Mouse (Mus musculus) kidney, postnatal 25 days (tissue): ENCODE results near the gene BC052040.

Experiments used
- DNase-seq, 2 experiments: peaks; one replicate each; pipeline ENCODE4 v3.0.0; 2021; ENCODE audit warnings: mixed read lengths in 2 of 2

The BC052040 gene

DNA sequence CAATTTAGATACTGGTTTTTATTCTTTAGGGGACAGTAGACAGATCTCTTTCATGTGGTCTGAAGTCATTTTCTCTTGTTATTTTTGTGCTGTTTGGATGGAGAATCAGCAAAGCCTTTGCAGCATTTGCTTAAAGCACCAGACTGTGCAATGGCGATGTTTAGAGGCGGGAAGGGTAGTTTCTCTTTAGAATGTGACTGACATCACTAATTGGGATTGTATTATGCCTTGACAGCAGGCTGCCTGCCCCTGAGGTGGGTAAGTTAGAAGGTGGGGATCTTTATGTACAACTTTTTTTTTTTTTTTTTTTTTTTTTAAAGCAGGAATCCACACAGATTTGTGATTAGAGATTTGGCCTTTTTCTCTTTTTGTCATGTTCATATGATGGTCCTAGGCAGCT lies 20.6 kb downstream of the BC052040 start:
- no peak for DNase-seq

DNA sequence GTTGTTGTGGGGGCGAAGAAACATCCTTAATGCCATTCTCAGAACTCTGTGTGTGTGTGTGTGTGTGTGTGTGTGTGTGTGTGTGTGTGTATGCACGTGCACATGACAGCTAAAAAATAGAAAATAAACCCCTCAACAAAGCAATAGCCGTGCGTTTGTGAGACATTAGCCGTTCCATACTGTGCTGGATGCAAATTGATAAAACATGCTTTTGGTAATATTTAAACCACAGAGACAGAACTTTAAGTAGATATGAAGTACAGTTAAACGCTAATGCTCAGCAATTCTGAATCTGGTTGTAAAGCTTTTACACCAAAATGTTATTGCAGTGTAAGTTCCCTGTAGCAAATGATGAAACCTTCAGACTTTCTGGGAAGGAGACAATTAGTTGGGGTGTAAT lies 22.6 kb downstream of the BC052040 start:
- no peak for DNase-seq

DNA sequence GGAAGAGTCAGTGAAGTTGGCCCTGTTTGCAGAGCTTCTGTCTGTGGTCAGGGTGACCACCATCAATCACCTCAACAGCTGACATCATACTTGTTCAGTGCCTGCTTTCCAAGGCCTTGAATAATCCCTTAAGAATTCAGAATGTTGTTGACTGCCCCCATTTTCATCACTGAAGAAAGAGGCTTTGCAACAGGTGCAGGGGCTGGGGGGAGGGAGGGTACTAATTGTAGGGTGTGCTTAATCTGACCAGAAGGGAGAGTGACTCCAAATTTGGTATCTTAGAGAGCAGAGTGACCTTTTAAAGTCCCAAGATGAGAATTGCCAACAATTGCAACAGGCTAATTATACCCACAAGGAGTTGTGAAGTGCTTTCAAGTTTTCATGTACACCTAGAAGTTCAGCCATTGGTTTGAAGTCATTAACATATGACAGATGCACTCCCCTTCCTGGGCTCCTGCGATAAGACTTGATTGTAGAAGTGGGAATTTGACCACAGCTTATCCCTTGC lies 24.4 kb downstream of the BC052040 start:
- no peak for DNase-seq

DNA sequence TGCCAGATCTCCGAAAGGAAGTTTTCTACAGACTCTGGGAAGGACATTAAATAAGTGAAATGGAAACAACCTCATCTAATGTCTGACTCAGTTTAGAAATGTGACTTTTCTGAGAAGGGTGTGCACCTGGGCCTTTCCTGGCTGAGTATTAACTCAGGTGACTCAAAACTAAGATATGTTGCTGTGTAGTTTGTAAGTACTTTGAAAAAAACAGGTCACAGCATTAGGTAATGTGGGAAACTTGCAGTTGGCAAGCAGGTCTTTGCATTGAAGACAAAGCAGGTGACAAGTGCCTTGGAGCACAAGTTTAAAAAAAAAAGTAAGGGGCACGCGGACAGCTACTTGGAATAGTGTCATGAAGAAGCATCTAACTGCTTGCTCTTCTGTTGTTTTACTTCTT lies 27.5 kb downstream of the BC052040 start:
- DNase-seq: no peak

DNA sequence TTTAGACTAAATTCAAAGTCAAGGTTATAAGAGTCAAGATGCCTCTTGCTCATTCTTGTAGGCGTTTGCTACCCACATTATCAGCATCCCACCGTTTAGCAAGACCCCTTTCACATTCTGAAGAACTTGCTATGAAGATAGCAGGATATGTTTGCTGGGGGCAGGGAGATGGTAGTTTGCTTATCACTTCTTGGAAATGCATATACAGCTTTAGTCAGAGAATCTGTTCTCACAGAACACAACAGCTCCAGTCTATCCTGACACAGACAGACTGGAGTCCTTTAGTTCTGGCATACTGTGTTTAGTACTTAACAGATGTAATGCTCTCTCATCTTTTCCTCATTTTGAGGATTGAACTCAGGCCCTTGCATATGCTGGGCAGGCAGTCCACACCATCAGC lies 28.6 kb downstream of the BC052040 start:
- DNase-seq: no peak

DNA sequence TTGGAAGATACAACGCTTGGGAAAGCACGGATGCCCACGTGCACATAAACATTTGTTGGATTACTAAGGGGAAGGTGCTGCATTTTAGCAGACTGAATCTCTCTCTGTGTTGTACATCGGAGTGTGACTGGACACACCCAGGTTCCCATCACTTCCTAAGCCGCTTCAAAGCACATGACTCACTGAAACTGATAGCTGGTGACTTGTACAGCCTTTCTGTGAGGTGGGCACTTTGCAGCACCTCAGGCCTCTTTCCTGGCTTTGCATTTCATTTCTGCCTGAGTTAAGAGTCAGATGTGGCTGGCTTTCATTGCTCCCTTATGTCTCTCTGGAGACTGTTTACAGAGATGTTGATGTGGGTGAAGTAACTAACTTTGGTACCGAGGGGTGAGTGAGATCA lies 29.0 kb downstream of the BC052040 start:
- DNase-seq: no peak

DNA sequence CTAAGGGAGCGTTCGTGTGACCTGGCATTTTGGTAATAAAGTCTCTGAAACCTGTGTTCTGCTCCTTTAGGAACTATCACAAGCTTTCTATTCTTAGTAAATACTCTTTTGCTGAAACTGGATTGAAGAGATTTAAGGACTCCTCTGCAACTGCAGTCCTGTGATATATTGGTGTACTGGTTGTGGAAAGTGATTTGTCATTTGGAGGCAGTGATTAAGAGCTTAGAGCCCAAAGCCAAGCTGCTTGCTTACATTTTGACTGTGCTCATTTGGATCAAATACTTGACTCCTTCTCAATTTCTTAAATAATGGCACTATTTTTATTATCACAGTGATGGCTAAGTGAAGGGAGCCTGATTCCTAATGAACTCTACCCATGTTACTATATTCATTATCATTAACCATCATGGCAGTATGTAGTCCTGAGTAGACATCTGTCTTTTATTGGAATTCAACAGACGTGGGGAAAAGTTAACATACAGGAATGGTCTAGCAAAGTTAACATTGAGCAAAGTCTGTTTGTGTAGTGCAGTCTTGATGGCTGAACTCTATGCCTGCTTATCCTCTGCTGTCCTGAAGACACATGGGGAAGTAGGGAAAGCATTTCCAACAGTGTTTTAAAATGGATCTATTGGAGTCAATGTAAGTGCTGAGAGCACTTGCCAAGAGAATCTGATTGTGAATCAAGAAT lies 32.5 kb downstream of the BC052040 start:
- DNase-seq: no peak

DNA sequence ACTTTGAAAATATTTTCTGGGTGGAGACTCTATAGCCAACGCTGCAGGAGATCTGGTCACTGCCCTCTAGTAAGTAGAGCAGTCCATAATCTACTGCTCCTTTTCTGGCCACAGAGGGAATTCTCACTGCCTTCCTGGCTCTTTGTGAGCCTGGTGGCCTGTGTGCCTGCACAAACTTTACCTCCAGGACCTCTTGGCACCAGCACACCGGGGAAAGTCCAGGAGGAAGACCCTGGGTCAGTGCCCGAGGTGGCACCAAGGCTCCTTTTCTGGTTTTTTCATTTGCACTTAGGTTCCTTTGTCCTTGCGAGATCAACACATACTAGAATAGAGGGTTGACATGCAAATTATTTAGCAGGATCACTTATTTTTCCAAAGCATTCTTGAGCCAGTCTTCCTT lies 47.0 kb downstream of the BC052040 start:
- peak; percentile 4 to 47 for DNase-seq

DNA sequence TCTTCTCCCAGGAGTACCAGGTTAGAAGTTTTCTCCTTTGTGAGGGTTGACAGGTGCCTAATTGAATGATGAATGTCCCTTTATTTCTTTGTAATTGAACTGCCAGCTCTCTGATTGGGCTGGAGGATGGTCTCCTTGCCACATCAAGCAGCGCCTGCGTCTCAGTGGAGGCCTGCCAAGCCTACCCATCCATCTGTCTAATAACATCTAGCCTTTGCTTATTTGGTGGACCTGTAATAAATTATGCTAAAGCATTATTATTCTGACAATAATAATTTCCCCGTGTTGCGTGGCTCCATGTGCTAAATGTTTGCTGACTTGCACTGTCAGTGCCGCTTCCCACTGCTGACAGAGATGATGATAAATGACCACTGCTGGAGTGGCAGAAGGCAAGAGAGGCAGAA lies 49.5 kb downstream of the BC052040 start:
- no peak for DNase-seq

DNA sequence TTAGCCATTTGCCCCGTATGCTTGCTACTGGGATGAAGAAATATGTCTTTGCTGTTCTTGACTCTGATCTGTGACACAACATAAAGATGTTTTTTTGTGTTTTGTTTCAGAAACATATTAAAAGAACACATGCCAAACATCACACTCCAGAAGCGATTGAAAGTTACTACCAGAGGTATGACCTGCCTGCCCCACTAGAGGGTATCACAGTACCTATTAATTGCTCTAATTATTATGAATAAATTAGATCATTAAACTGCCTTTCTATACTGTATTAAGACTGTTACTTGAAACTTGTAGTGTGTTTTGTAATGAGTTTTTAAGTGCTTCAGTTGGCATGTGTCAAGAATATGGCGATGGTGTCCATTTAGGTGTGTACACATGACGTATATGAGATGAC lies 50.3 kb downstream of the BC052040 start:
- peak in 1 of 2 experiments; percentile 7 for DNase-seq

DNA sequence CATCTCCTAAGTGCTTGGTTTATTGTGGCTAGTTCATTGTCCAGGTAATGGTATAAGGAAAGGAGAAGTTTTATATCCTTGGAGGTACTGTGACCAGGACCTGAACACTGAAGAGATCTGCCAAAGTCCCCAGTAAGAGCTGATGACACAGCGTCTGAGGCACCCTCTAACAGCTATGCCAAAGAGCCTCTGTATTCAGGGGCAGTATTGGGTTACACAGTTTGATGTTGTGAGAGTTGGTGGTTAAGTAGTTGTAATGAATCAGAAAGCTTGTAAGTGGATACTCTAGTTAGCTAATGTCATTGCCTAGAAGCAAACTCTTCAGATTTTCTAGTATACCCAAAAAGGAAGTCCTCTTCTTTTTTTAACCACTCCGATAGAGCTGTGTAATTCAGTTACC lies 68.7 kb downstream of the BC052040 start:
- DNase-seq: no peak

DNA sequence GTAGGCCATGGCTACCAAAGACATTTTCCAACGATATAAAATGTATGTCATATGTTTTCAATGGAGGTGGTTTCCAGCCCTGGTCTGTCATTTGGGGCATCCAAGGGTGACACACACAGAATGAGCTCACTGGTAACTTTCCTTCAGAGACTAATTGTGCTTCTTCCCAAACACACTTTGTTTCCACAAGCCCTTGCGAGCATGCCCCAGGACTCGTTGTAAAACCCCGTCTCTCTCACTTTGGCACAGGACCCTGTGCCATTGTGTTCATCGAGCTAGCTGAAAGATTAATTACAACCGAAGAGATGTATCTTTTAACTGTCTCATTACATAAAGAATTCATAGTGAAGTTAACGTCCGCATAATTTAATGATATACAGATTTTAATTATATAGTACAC lies 78.2 kb downstream of the BC052040 start:
- no peak for DNase-seq

DNA sequence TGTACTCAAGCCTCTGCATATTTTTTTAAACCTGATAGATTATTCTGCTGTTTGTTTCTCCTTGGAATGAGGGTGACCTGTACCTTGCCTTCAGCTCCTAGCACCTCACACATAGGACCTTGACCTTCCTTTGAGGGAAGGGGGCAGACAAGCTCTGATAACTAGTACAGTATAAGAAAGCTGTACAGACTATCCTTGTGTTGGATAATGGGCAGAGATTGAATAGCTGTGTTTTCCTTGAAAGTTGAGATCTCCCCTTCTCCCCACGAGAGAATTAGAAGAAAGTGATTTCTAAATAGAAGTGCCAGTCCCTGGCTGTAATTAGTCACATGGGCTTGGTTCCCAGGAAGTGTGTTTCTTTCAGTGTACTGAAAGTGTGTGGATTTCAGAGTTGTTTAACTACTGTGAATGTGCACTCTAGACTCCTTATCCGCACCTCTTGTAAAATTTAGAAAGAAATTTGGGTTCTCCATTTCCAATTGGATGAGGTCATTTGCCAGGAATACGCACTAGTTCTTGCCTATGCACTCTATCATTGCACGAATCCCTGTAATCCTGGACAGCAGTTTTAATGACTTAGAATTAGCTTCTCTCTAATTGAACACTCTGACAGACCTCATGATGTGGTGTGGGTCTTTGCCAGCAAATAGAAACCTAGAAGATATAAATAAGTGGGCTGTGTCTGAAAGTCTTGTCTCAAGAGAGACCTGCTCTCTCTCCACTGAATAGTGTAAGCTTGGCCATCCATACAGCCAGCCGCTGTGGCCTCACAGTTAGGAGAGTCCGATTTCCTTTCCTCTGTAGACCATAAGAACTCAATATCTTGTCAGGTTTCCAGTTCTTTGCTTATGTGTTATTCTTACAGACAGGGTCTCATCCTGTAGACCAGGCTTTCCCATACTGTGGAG lies 79.0 kb downstream of the BC052040 start:
- DNase-seq: no peak

DNA sequence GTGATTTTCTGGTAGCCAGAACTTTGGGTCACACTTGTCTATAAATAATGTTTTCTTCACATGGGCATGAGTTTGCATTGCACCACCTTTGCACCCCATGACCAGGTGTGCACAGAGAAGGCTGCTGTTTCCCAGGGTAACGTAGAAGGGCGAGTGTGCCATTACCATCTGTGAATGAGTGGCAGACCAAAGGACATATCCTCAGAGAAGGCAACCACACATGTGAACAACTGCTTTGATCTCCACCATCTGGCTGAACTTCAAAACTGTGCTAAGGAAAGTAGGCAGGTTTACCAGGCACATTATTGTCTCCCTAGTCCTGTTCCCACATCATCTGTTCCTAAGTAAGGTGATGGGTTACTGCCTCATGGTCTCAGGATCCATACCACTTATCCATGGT lies 86.0 kb downstream of the BC052040 start:
- no peak for DNase-seq

DNA sequence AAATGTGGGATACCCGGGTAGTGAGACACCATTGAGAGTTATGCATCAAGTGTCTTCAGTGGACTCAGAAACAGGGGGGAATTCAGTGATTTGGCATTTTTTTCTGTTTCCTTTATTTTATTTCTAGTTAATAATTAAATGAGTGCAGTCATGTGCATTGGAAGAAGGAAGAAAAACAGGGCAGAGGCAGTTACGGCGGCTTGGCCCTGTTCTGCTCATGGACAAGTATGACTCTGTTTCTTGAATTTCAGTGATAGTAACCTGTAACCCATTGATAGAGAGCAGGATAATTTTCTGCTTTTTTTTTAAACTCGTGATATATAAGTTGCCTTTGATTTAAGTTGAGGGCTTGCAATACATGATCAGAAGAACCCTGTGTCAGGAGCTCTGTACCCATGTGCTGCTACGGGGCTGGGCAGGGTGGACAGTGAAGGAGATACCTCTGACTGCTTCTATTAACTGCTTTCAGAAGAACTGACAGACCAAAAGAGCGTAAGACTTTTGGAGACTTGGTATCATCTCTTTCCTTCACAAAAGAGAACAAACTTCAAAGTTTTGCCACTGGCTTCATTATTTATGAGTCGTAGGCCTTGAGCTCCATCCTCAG lies 91.6 kb downstream of the BC052040 start:
- DNase-seq: peak in 1 of 2 experiments; percentile 46

DNA sequence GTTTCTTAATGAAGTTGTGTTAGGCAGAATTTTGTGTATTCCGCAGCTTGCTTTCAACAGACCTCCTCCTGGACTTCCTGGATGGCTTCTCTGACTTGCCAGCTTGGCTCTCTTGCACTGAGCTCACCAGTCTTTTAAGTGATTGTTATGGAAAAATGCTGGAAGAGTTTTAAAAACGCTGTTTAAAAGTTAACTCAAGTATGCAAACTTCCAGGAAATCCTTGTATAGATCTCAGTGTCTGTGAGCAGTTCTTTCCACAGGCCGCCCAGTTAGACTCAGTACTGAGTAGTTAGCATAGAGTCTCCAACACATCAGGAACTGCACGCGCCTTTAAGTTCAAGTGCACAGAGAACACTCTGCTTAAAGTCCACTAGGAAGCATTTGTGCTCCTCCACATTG lies 97.3 kb downstream of the BC052040 start:
- peak in 1 of 2 experiments; percentile 37 for DNase-seq

DNA sequence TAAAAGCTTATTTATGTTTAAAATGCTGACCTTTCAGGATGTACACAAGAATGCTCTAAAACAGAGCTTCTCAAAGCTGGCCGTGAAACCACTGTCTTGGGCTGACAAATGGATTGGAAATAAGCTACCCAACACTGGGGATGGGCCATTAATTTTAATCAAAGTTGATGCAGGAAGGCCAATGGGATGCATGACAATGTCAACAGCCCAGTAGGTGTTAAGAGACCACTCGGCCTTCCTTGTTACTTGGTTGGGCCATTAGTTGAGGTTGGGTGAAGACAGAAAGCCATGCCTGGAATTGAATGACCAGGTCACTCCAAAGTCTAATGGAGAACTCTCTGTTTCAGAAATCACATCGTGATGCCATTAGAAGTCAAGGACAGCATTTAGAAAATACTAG lies 103.7 kb downstream of the BC052040 start:
- DNase-seq: no peak

DNA sequence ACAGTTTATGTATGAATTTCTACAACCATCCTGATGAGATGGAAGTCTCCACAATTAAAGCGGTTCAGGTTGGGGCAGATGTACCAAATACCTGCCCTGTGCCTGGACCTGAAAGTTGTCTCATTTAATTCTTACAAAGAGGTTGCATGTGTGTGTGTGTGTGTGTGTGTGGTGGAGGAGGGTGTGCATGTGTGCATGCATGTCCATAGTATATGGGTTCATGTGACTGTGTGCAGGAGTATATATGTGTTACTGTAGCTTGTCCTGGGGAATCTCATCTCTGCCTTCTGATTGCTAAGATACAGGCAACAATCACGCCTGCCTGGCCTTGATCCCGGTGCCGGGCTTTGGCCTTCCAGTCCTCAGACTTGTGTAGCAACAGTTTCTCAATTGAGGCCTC lies 106.1 kb downstream of the BC052040 start:
- DNase-seq: no peak

DNA sequence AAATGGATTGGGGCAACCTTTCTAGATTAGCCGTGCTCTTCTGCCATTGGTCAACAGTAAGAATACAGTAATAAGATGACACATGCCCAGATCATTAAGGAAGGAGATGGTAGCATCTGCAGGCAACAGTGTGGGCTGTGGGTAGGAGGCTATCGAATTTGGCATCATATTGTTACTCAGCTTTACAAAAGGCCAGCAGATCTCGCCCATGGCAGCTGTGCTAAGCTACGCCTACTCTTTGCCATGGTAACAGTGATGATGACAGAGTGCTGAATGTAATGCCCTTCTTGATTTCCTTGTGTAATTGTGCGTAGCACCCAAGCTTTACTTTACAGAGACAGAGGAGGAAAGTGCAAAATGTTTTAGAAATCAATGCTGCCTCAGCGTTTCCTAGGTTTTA lies 106.8 kb downstream of the BC052040 start:
- no peak for DNase-seq

DNA sequence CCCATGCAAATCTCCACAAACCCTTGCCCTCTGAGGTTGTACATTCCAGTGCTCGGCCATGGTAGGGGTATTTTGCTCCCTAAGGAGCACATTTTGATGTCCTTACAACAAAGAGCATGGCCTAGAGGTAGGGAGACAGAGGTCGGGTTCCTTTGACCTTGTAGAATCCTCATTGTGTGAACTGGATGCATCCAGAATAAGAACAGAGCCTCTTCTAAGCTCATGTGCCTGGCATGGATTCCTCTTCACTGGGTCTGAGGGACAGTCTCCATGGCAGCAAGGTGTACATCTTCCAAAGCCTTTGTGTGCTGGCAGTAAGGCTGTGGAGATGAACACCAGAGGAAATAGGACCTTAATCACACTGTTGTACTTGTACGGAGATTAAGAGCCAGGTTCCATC lies 112.3 kb downstream of the BC052040 start:
- DNase-seq: no peak

DNA sequence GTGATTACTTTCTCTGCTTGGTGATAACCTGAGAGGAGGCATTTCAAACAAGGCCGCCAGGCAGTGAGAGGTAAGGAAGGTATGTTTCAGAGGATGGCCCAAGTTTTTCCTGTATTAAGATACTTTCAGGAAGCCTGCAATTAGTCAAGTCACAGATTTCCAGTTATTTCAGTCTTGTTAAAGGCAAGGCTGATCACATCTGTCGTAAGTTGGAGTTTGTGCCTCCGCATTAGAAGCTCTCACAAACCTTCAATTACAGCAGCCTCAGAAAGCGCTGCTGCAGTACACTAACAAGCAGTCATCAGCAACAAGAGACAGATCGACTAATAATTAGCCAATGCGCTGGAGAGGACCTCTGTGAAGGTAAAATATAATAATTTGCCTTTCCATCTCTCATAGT lies 112.9 kb downstream of the BC052040 start:
- no peak for DNase-seq

DNA sequence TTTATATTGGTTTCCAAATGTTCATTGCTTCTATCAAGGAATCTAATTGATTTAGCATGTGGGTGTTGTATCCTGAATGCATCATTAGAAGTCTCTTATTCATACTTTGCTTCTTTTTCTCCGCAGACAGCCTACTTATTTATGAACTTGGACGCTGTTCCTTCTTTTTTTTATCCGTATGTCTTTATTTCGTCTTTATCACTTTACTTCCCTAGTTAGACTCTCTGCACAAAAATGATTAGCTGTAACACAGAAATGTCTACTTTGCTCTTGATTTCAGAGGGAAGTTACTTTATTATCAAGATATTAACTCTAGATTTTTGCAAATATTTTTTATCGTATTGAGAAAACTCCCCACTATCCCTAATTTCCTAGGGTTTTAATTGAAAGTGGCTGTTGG lies 117.5 kb downstream of the BC052040 start:
- DNase-seq: no peak

DNA sequence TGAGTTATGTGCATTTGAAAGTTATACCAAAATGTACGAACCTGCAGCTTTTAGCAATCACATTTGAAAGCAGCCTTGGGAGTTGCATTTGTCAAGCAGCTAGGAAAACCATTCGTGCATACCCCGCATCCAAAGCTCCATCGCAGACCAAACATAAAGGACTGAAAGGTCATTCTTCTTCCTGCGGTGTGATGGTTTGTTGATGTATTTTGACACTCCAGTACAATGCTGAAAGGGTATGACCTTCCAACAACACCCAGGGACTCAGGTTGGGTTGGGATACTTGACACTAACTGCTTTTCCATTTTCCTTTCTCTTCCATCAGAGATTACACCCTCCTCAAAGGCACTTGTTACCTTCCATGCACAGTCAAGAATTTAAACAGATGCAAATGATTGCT lies 121.1 kb downstream of the BC052040 start:
- DNase-seq: no peak

DNA sequence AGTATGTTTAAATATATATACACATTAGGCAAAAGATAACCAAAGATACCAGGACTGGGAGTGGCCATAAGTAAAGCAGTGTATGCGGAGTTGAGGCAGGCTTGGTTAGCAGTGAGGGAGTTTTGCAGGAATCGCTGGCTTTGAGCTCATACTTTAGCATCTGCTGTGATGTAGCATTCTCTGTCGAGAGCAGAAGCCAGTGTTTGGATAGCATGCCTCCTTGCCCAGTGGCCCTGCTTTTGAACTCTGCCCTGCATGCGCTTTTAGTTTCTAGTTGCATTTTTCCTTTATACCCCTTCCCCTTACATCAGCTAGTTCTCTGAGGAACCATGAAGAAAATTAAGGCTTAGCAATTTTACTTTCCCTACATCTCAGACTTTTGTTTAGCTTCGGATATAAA lies 136.0 kb downstream of the BC052040 start:
- DNase-seq: no peak
